Mouse (Mus musculus) liver, adult (tissue): ENCODE data around the gene Drp2.

ENCODE experiments used
- GATA4 ChIP-seq: IDR thresholded peaks from 2 replicates; pipeline ENCODE4 v1.6.1; 2014; ENCODE audit warnings: mild to moderate bottlenecking, low read length; ENCODE audit not compliant: insufficient replicate concordance

Drp2 gene

GRCm38 (mm10) chrX:134474988-134475710 is 70.8 kb downstream of the Drp2 start:
- TF ChIP-seq GATA4 = no peak

- no peak for TF ChIP-seq GATA4
Measured at GRCm38 (mm10) chrX:134476290-134476689, 71.9 kb downstream of the Drp2 start, which contains the start of gene Taf7l. Gene Taf7l (minus strand): TSS chrX:134476490.

- TF ChIP-seq GATA4 = no peak
Measured at GRCm38 (mm10) chrX:134481720-134482119, 77.4 kb downstream of the Drp2 start.

GRCm38 (mm10) chrX:134500651-134501050 is 96.3 kb downstream of the Drp2 start:
- no peak for TF ChIP-seq GATA4
